Mouse (Mus musculus): Measurements from ENCODE around the gene Arl6ip5. TPM values are rescaled to one million over a fixed set of nuclear protein-coding genes. Genes with fewer than 3 reads are reported as not detected.

Arl6ip5 gene
- polyA plus RNA-seq, 1 experiment from 2014 or later, result 100 TPM

- 59% methylated on average over 16 of the region's 16 CpGs for WGBS
- no peak for ATAC-seq (replicated peaks; ENCODE audit: insufficient number of reproducible peaks, insufficient read depth, low FRiP score, low read depth)
- no peak overlapping the region for H3K4me2 ChIP-seq
- no peak overlapping the region for H3K9ac ChIP-seq
- H3K4me1 ChIP-seq (replicated peaks), result peaks cover 16% of the 10 kb centered on the region
- H3K27ac ChIP-seq, result no peak overlapping the region
- H3K9me3 ChIP-seq (replicated peaks), result no peaks in the 10 kb centered on the region
- no peaks in the 10 kb centered on the region for H3K36me3 ChIP-seq
- no peak overlapping the region for H3K4me3 ChIP-seq
- H3K27me3 ChIP-seq, result no peaks in the 10 kb centered on the region
Observed at GRCm38 (mm10) chr6:97273058-97273710, 62.7 kb downstream of the Arl6ip5 start.

- WGBS, result 72% methylated on average over 3 of the region's 3 CpGs
- peaks cover 22% of the 10 kb centered on the region for H3K4me1 ChIP-seq (replicated peaks)
- no peak overlapping the region for H3K4me3 ChIP-seq
- no peak overlapping the region for H3K4me2 ChIP-seq
- no peak overlapping the region for H3K9ac ChIP-seq
- H3K27ac ChIP-seq, result no peak overlapping the region
- no peaks in the 10 kb centered on the region for H3K27me3 ChIP-seq
- no peak for ATAC-seq (replicated peaks; ENCODE audit: insufficient number of reproducible peaks, insufficient read depth, low FRiP score, low read depth)
- no peaks in the 10 kb centered on the region for H3K9me3 ChIP-seq (replicated peaks)
- no peaks in the 10 kb centered on the region for H3K36me3 ChIP-seq
Observed at GRCm38 (mm10) chr6:97273777-97274176, 63.3 kb downstream of the Arl6ip5 start.

- Histone ChIP-seq H3K4me3 (no peak overlapping the region), H3K9me3 (replicated peaks) (no peaks in the 10 kb centered on the region), H3K36me3 (no peaks in the 10 kb centered on the region), H3K4me2 (no peak overlapping the region), H3K4me1 (replicated peaks) (peaks cover 26% of the 10 kb centered on the region), H3K27me3 (no peaks in the 10 kb centered on the region), H3K27ac (no peak overlapping the region), H3K9ac (no peak overlapping the region)
- ATAC-seq (replicated peaks; ENCODE audit: insufficient number of reproducible peaks, insufficient read depth, low FRiP score, low read depth), result no peak
- WGBS, result 54% methylated on average over 4 of the region's 4 CpGs
Observed at GRCm38 (mm10) chr6:97275760-97276159, 65.3 kb downstream of the Arl6ip5 start.

- no peak overlapping the region for H3K9ac ChIP-seq
- no peaks in the 10 kb centered on the region for H3K27me3 ChIP-seq
- peaks cover 26% of the 10 kb centered on the region for H3K4me1 ChIP-seq (replicated peaks)
- 39% methylated on average over 4 of the region's 4 CpGs for WGBS
- H3K4me2 ChIP-seq, result no peak overlapping the region
- ATAC-seq (replicated peaks; ENCODE audit: insufficient number of reproducible peaks, insufficient read depth, low FRiP score, low read depth), result no peak
- H3K4me3 ChIP-seq, result no peak overlapping the region
- H3K27ac ChIP-seq, result no peak overlapping the region
- H3K9me3 ChIP-seq (replicated peaks), result no peaks in the 10 kb centered on the region
- H3K36me3 ChIP-seq, result no peaks in the 10 kb centered on the region
Observed at GRCm38 (mm10) chr6:97276366-97276765, 65.9 kb downstream of the Arl6ip5 start.

GRCm38 (mm10) chr6:97276890-97277497 is 66.5 kb downstream of the Arl6ip5 start:
- Histone ChIP-seq H3K4me3 (no peak overlapping the region), H3K9me3 (replicated peaks) (no peaks in the 10 kb centered on the region), H3K4me2 (no peak overlapping the region), H3K9ac (no peak overlapping the region), H3K27ac (no peak overlapping the region), H3K36me3 (no peaks in the 10 kb centered on the region), H3K27me3 (no peaks in the 10 kb centered on the region), H3K4me1 (replicated peaks) (peaks cover 26% of the 10 kb centered on the region)
- WGBS, result 52% methylated on average over 5 of the region's 5 CpGs
- no peak for ATAC-seq (replicated peaks; ENCODE audit: insufficient number of reproducible peaks, insufficient read depth, low FRiP score, low read depth)

- 5% methylated on average over 19 of the region's 19 CpGs for WGBS
- Histone ChIP-seq H3K4me1 (replicated peaks) (peaks cover 23% of the 10 kb centered on the region), H3K9ac (peak overlapping the region; percentile 48), H3K9me3 (replicated peaks) (no peaks in the 10 kb centered on the region), H3K27ac (peak overlapping the region; percentile 60), H3K4me2 (peak overlapping the region; percentile 75), H3K36me3 (no peaks in the 10 kb centered on the region), H3K4me3 (peak overlapping the region; percentile 41), H3K27me3 (no peaks in the 10 kb centered on the region)
- ATAC-seq (replicated peaks; ENCODE audit: insufficient number of reproducible peaks, insufficient read depth, low FRiP score, low read depth), result peak; percentile 71
Observed at GRCm38 (mm10) chr6:97278014-97278787, 67.7 kb downstream of the Arl6ip5 start.

- Histone ChIP-seq H3K9me3 (replicated peaks) (no peaks in the 10 kb centered on the region), H3K36me3 (no peaks in the 10 kb centered on the region), H3K27ac (no peak overlapping the region), H3K4me1 (replicated peaks) (peaks cover 24% of the 10 kb centered on the region), H3K27me3 (no peaks in the 10 kb centered on the region), H3K4me3 (no peak overlapping the region), H3K9ac (no peak overlapping the region), H3K4me2 (no peak overlapping the region)
- no peak for ATAC-seq (replicated peaks; ENCODE audit: insufficient number of reproducible peaks, insufficient read depth, low FRiP score, low read depth)
- 56% methylated on average over 6 of the region's 6 CpGs for WGBS
Observed at GRCm38 (mm10) chr6:97278878-97279277, 68.4 kb downstream of the Arl6ip5 start.

Other genes with a start within 250 kb of the Arl6ip5 start
- gene Fam19a4, start 150.3 kb upstream of the Arl6ip5 start, polyA plus RNA-seq (2015; fragmentation: Nextera tagmentation; extraction: Ambion mirVana), result 0.10 and 0.34 TPM in 2 replicates
- 13.2 and 14.4 TPM in 2 replicates for gene Eogt, start 61.5 kb upstream of the Arl6ip5 start, polyA plus RNA-seq (2015; fragmentation: Nextera tagmentation; extraction: Ambion mirVana)
- 21.3 and 24.8 TPM in 2 replicates for gene Tmf1, start 31.6 kb upstream of the Arl6ip5 start, polyA plus RNA-seq (2015; fragmentation: Nextera tagmentation; extraction: Ambion mirVana)
- 64.0 and 66.2 TPM in 2 replicates for gene Uba3, start 5.0 kb upstream of the Arl6ip5 start, polyA plus RNA-seq (2015; fragmentation: Nextera tagmentation; extraction: Ambion mirVana)
- gene Lmod3, start 42.1 kb downstream of the Arl6ip5 start, polyA plus RNA-seq (2015; fragmentation: Nextera tagmentation; extraction: Ambion mirVana), result 16.8 and 24.7 TPM in 2 replicates